In genomic region chrX:12251853-12252679, GRCm38 (mm10) we compare ENCODE assay signal across 8 mouse cellular contexts.
DNase-seq lines count a peak whose midpoint lies in the region; ATAC-seq and TF ChIP-seq lines count a peak whose summit lies in the region.

No protein-coding gene starts in this region.

- intact Hi-C loops in heart, adult 2 months (cut with DNase I) = loop anchor here (1.0 to 10.0 kb wide), 4 partner anchors 92 to 620 kb away; partner anchors contain the start of gene Bcor

- H3K4me3 ChIP-seq in embryonic facial prominence, embryonic 13.5 days = peak overlapping the region; percentile 38
- peak overlapping the region; percentile 40 for H3K4me3 ChIP-seq in heart, adult 2 months
- peak overlapping the region; percentile 62 for H3K4me3 ChIP-seq in liver, adult 2 months (ENCODE audit: insufficient read depth, low read depth, low read length)
- H3K4me3 ChIP-seq in stomach, embryonic 16.5 days (replicated peaks; ENCODE audit: low read length) = peak overlapping the region; percentile 45

- peak; percentile 77 for TF ChIP-seq CTCF in heart, adult 2 months (IDR thresholded peaks at IDR 0.05)
- peak; percentile 70 for TF ChIP-seq CTCF in liver, adult 2 months (IDR thresholded peaks at IDR 0.05; ENCODE audit: low read depth, low read length)

- H3K27me3 ChIP-seq in embryonic facial prominence, embryonic 13.5 days = peaks cover 16% of the 10 kb centered on the region; the same call in 1 of the 2 replicates
- H3K27me3 ChIP-seq in heart, adult 2 months (ENCODE audit: control insufficient read depth, insufficient read depth, low read length) = no peaks in the 10 kb centered on the region
- no peaks in the 10 kb centered on the region for H3K27me3 ChIP-seq in liver, adult 2 months (ENCODE audit: control insufficient read depth, insufficient read depth, low read length)
- peaks cover 3% of the 10 kb centered on the region; the same call in 1 of the 2 replicates for H3K27me3 ChIP-seq in stomach, embryonic 16.5 days (ENCODE audit: control insufficient read depth, insufficient read depth, low read length)

- H3K9ac ChIP-seq in embryonic facial prominence, embryonic 13.5 days = peak overlapping the region; percentile 52; the same call in 1 of the 2 replicates
- peak overlapping the region; percentile 41 for H3K9ac ChIP-seq in heart, adult 2 months (ENCODE audit: low read depth, low read length)
- peak overlapping the region; percentile 66 for H3K9ac ChIP-seq in liver, adult 2 months (ENCODE audit: low read depth, low read length)
- H3K9ac ChIP-seq in stomach, embryonic 16.5 days (ENCODE audit: low read length) = peak overlapping the region; percentile 60

- peak overlapping the region; percentile 65 for H3K4me2 ChIP-seq in embryonic facial prominence, embryonic 13.5 days
- H3K4me2 ChIP-seq in stomach, embryonic 16.5 days (ENCODE audit: low read depth, low read length) = peak overlapping the region; percentile 60

- H3K9me3 ChIP-seq in embryonic facial prominence, embryonic 13.5 days = no peaks in the 10 kb centered on the region
- H3K9me3 ChIP-seq in stomach, embryonic 16.5 days (replicated peaks; ENCODE audit: control insufficient read depth, low read length) = no peaks in the 10 kb centered on the region

- TF ChIP-seq EP300 in heart, adult 2 months (IDR thresholded peaks at IDR 0.05; ENCODE audit: insufficient read depth, low read depth, low read length) = peak; percentile 59; the same call in 1 of the 2 replicates

- H3K36me3 ChIP-seq in embryonic facial prominence, embryonic 13.5 days = no peaks in the 10 kb centered on the region
- H3K36me3 ChIP-seq in heart, adult 2 months (ENCODE audit: control insufficient read depth, insufficient read depth, low read length) = no peaks in the 10 kb centered on the region
- H3K36me3 ChIP-seq in liver, adult 2 months (ENCODE audit: control insufficient read depth, insufficient read depth, low read length) = no peaks in the 10 kb centered on the region
- no peaks in the 10 kb centered on the region for H3K36me3 ChIP-seq in stomach, embryonic 16.5 days (ENCODE audit: control insufficient read depth, insufficient read depth, low read length)

- TF ChIP-seq POLR2A in heart, adult 2 months (IDR thresholded peaks at IDR 0.05; ENCODE audit: insufficient read depth, low read depth, low read length) = no peak
- no peak for TF ChIP-seq POLR2A in liver, adult 2 months (IDR thresholded peaks at IDR 0.05; ENCODE audit: extremely low read depth, insufficient read depth, low read length)

- H3K79me2 ChIP-seq in heart, adult 2 months (replicated peaks; ENCODE audit: control insufficient read depth, insufficient read depth, low read length) = no peaks in the 10 kb centered on the region
- H3K79me2 ChIP-seq in liver, adult 2 months (ENCODE audit: control insufficient read depth, insufficient read depth, low read length) = no peaks in the 10 kb centered on the region

- no peak overlapping the region for H3K27ac ChIP-seq in embryonic facial prominence, embryonic 13.5 days
- peak overlapping the region; percentile 50 for H3K27ac ChIP-seq in heart, adult 2 months
- H3K27ac ChIP-seq in liver, adult 2 months (replicated peaks; ENCODE audit: insufficient read depth, low read depth, low read length) = peak overlapping the region; percentile 65
- H3K27ac ChIP-seq in stomach, embryonic 16.5 days (ENCODE audit: low read length) = no peak overlapping the region

- 0 out of 2 replicates have a peak, but pooled peaks cover 2% of the 10 kb centered on the region for H3K4me1 ChIP-seq in embryonic facial prominence, embryonic 13.5 days
- H3K4me1 ChIP-seq in heart, adult 2 months (ENCODE audit: control insufficient read depth, insufficient read depth, low read length) = peaks cover 3% of the 10 kb centered on the region
- H3K4me1 ChIP-seq in liver, adult 2 months (ENCODE audit: control insufficient read depth, insufficient read depth, low read length) = peaks cover 6% of the 10 kb centered on the region; the same call in 1 of the 2 replicates
- no peaks in the 10 kb centered on the region for H3K4me1 ChIP-seq in stomach, embryonic 16.5 days (ENCODE audit: control insufficient read depth, insufficient read depth, low read length)

- WGBS in embryonic facial prominence, embryonic 13.5 days = 16% methylated on average over 32 of the region's 32 CpGs
- 18% methylated on average over 32 of the region's 32 CpGs for WGBS in heart, adult 2 months
- WGBS in liver, adult 2 months = 2% methylated on average over 30 of the region's 32 CpGs
- WGBS in stomach, embryonic 16.5 days = 14% methylated on average over 32 of the region's 32 CpGs

- no peak for ATAC-seq in embryonic facial prominence, embryonic 13.5 days (ENCODE audit: insufficient number of reproducible peaks, insufficient read depth, low FRiP score, low TSS enrichment, low read depth)
- peak; percentile 86 for ATAC-seq in stomach, embryonic 16.5 days (ENCODE audit: insufficient read depth, low FRiP score)

- peak; percentile 66 for DNase-seq in CD4-positive helper T cell, adult 2 months (ENCODE audit: low read depth, low spot score)
- peak; percentile 75 for DNase-seq in adrenal gland, postnatal 14 days
- DNase-seq in heart, adult 2 months = peak; percentile 73 to 77
- DNase-seq in kidney, adult 18-20 months = peak; percentile 57
- DNase-seq in liver, adult 2 months (ENCODE audit: extremely low read depth, low read depth, low spot score) = peak; percentile 89
- DNase-seq in monocyte, adult 2 months (ENCODE audit: low read depth in 1 of 2, low spot score in 2 of 2) = peak; percentile 14 to 32

Comparison
In these comparisons a context has a peak if more than half of its experiments do, and no peak if none do; other contexts are left out.
1. DNase-seq: peak in every context shown above with its lines; median percentile 89 in liver, adult 2 months; 75 in adrenal gland, postnatal 14 days; 75 in heart, adult 2 months; 66 in CD4-positive helper T cell, adult 2 months; 57 in kidney, adult 18-20 months; 23 in monocyte, adult 2 months.
2. H3K27ac ChIP-seq: peak in heart, adult 2 months (single experiment) and liver, adult 2 months (single experiment); none in embryonic facial prominence, embryonic 13.5 days (single experiment) and stomach, embryonic 16.5 days (single experiment).
3. Peak in every context shown above with its lines, with median percentiles within 50 percentile points of each other: H3K4me3 ChIP-seq and H3K9ac ChIP-seq.